Mouse (Mus musculus): ENCODE data around the gene Zar1. TPM values are rescaled to one million over a fixed set of nuclear protein-coding genes. Genes with fewer than 3 reads are reported as not detected.
"Not testable (repeated sequence)": the region's sequence is repeated elsewhere in the genome, so short reads cannot be mapped to it uniquely, and the experiment has no call there.

Gene Zar1
- polyA plus RNA-seq (2016; fragmentation: Nextera tagmentation; extraction: Ambion mirVana): not detected in 2 replicates

GRCm38 (mm10) chr5:72580970-72581332 is at the start of gene Zar1:
Zar1 (minus strand) TSS chr5:72581254.
- WGBS: 7% methylated on average over 17 of the region's 21 CpGs
- DNase-seq (ENCODE audit: extremely low spot score, low spot score); H3K36me3 ChIP-seq (replicated peaks); H3K9me3 ChIP-seq: not testable (repeated sequence)
- Histone ChIP-seq H3K27me3 (ENCODE audit: poor library complexity, severe bottlenecking) (peaks cover 60% of the 10 kb centered on the region), H3K4me3 (peak within 1 kb of the TSS; percentile 56), H3K4me1 (peaks cover 14% of the 10 kb centered on the region), H3K27ac (peak within 1 kb of the TSS; percentile 68)

GRCm38 (mm10) chr5:72630026-72630425 is 49.0 kb upstream of the Zar1 start:
- Histone ChIP-seq H3K27me3 (ENCODE audit: poor library complexity, severe bottlenecking) (no peaks in the 10 kb centered on the region), H3K27ac (no peak overlapping the region), H3K9me3 (no peaks in the 10 kb centered on the region), H3K36me3 (replicated peaks) (no peaks in the 10 kb centered on the region), H3K4me3 (no peak overlapping the region), H3K4me1 (no peaks in the 10 kb centered on the region)
- 95% methylated on average over 6 of the region's 6 CpGs for WGBS
- no peak for DNase-seq (ENCODE audit: extremely low spot score, low spot score)

- Histone ChIP-seq H3K4me3 (no peak overlapping the region), H3K36me3 (replicated peaks) (no peaks in the 10 kb centered on the region), H3K27me3 (ENCODE audit: poor library complexity, severe bottlenecking) (no peaks in the 10 kb centered on the region), H3K9me3 (no peaks in the 10 kb centered on the region), H3K27ac (no peak overlapping the region), H3K4me1 (no peaks in the 10 kb centered on the region)
- WGBS: 83% methylated on average over 1 of the region's 1 CpGs
- DNase-seq (ENCODE audit: extremely low spot score, low spot score): no peak
Measured at GRCm38 (mm10) chr5:72621022-72621421, 40.0 kb upstream of the Zar1 start.

- Histone ChIP-seq H3K27ac (no peak overlapping the region), H3K4me1 (no peaks in the 10 kb centered on the region), H3K27me3 (ENCODE audit: poor library complexity, severe bottlenecking) (no peaks in the 10 kb centered on the region), H3K36me3 (replicated peaks) (no peaks in the 10 kb centered on the region), H3K4me3 (no peak overlapping the region), H3K9me3 (no peaks in the 10 kb centered on the region)
- WGBS: 81% methylated on average over 4 of the region's 4 CpGs
- no peak for DNase-seq (ENCODE audit: extremely low spot score, low spot score)
Measured at GRCm38 (mm10) chr5:72617413-72617812, 36.4 kb upstream of the Zar1 start.

GRCm38 (mm10) chr5:72603138-72603537 is 22.1 kb upstream of the Zar1 start:
- no peak for DNase-seq (ENCODE audit: extremely low spot score, low spot score)
- Histone ChIP-seq H3K36me3 (replicated peaks) (no peaks in the 10 kb centered on the region), H3K4me3 (no peak overlapping the region), H3K4me1 (peaks cover 2% of the 10 kb centered on the region; the same call in 1 of the 2 replicates), H3K9me3 (no peaks in the 10 kb centered on the region), H3K27me3 (ENCODE audit: poor library complexity, severe bottlenecking) (no peaks in the 10 kb centered on the region), H3K27ac (no peak overlapping the region)
- 94% methylated on average over 4 of the region's 4 CpGs for WGBS

GRCm38 (mm10) chr5:72601006-72601405 is 20.0 kb upstream of the Zar1 start:
- Histone ChIP-seq H3K27ac (no peak overlapping the region), H3K4me3 (no peak overlapping the region), H3K27me3 (ENCODE audit: poor library complexity, severe bottlenecking) (no peaks in the 10 kb centered on the region), H3K9me3 (no peaks in the 10 kb centered on the region), H3K4me1 (peaks cover 2% of the 10 kb centered on the region; the same call in 1 of the 2 replicates), H3K36me3 (replicated peaks) (no peaks in the 10 kb centered on the region)
- WGBS: 10% methylated on average over 5 of the region's 5 CpGs
- peak; percentile 49 for DNase-seq (ENCODE audit: extremely low spot score, low spot score)

GRCm38 (mm10) chr5:72587192-72587681 is 6.2 kb upstream of the Zar1 start, which contains the start of gene Gm5868:
Gm5868 (minus strand) TSS chr5:72587551.
- peak; percentile 40 for DNase-seq (ENCODE audit: extremely low spot score, low spot score)
- Histone ChIP-seq H3K4me1 (peaks cover 8% of the 10 kb centered on the region), H3K27me3 (ENCODE audit: poor library complexity, severe bottlenecking) (peaks cover 45% of the 10 kb centered on the region), H3K9me3 (no peaks in the 10 kb centered on the region), H3K27ac (0 out of 2 replicates have a peak within 1 kb of the TSS, but pooled peaks have one; percentile 8), H3K4me3 (peak within 1 kb of the TSS; percentile 52), H3K36me3 (replicated peaks) (no peaks in the 10 kb centered on the region)
- 4% methylated on average over 38 of the region's 38 CpGs for WGBS

GRCm38 (mm10) chr5:72586667-72587191 is 5.7 kb upstream of the Zar1 start:
- DNase-seq (ENCODE audit: extremely low spot score, low spot score); H3K4me1 ChIP-seq; H3K36me3 ChIP-seq (replicated peaks); H3K27ac ChIP-seq; H3K9me3 ChIP-seq: not testable (repeated sequence)
- peak overlapping the region; percentile 52 for H3K4me3 ChIP-seq
- WGBS: 46% methylated on average over 25 of the region's 25 CpGs
- peaks cover 50% of the 10 kb centered on the region for H3K27me3 ChIP-seq (ENCODE audit: poor library complexity, severe bottlenecking)

GRCm38 (mm10) chr5:72586122-72586521 is 5.1 kb upstream of the Zar1 start:
- not testable (repeated sequence) for H3K4me1 ChIP-seq; H3K36me3 ChIP-seq (replicated peaks); H3K4me3 ChIP-seq; H3K9me3 ChIP-seq; H3K27ac ChIP-seq; DNase-seq (ENCODE audit: extremely low spot score, low spot score)
- WGBS: 44% methylated on average over 7 of the region's 7 CpGs
- H3K27me3 ChIP-seq (ENCODE audit: poor library complexity, severe bottlenecking): peaks cover 56% of the 10 kb centered on the region

- WGBS: 7% methylated on average over 65 of the region's 73 CpGs
- Histone ChIP-seq H3K27ac (peak overlapping the region; percentile 68), H3K27me3 (ENCODE audit: poor library complexity, severe bottlenecking) (peaks cover 56% of the 10 kb centered on the region), H3K4me3 (peak overlapping the region; percentile 56), H3K4me1 (peaks cover 14% of the 10 kb centered on the region)
- not testable (repeated sequence) for H3K9me3 ChIP-seq; H3K36me3 ChIP-seq (replicated peaks)
- DNase-seq (ENCODE audit: extremely low spot score, low spot score): peak; percentile 49
Measured at GRCm38 (mm10) chr5:72580088-72580969, 725 bp downstream of the Zar1 start.

GRCm38 (mm10) chr5:72579599-72579998 is 1.5 kb downstream of the Zar1 start:
- H3K4me3 ChIP-seq; DNase-seq (ENCODE audit: extremely low spot score, low spot score); H3K36me3 ChIP-seq (replicated peaks); H3K9me3 ChIP-seq; H3K27ac ChIP-seq: not testable (repeated sequence)
- WGBS: 72% methylated on average over 10 of the region's 10 CpGs
- peaks cover 56% of the 10 kb centered on the region for H3K27me3 ChIP-seq (ENCODE audit: poor library complexity, severe bottlenecking)
- H3K4me1 ChIP-seq: peaks cover 14% of the 10 kb centered on the region

GRCm38 (mm10) chr5:72565621-72566020 is 15.4 kb downstream of the Zar1 start:
- no peak overlapping the region for H3K27ac ChIP-seq
- no peak overlapping the region for H3K4me3 ChIP-seq
- WGBS: 87% methylated on average over 5 of the region's 5 CpGs
- no peaks in the 10 kb centered on the region for H3K4me1 ChIP-seq
- no peaks in the 10 kb centered on the region for H3K27me3 ChIP-seq (ENCODE audit: poor library complexity, severe bottlenecking)
- DNase-seq (ENCODE audit: extremely low spot score, low spot score): no peak
- peaks cover 15% of the 10 kb centered on the region for H3K9me3 ChIP-seq
- H3K36me3 ChIP-seq (replicated peaks): no peaks in the 10 kb centered on the region

GRCm38 (mm10) chr5:72563183-72563582 is 17.9 kb downstream of the Zar1 start:
- H3K27ac ChIP-seq; H3K36me3 ChIP-seq (replicated peaks); H3K27me3 ChIP-seq (ENCODE audit: poor library complexity, severe bottlenecking); DNase-seq (ENCODE audit: extremely low spot score, low spot score); H3K9me3 ChIP-seq; H3K4me3 ChIP-seq: not testable (repeated sequence)
- 95% methylated on average over 2 of the region's 2 CpGs for WGBS
- peaks cover 11% of the 10 kb centered on the region for H3K4me1 ChIP-seq
